Mouse (Mus musculus): ENCODE measurements around the gene Fam104a.

The Fam104a gene

GRCm38 (mm10) chr11:113667704-113668103 is 16.3 kb downstream of the Fam104a start:
- in situ Hi-C loops (cut with MboI, MseI): loop anchor here (25.0 kb wide), 2 partner anchors 995 to 1745 kb away; partner anchors contain the start of genes Atp5h (in 1 of the 2), Kctd2 (in 1 of the 2), Mrpl58 (in 1 of the 2) and Rpl38 (in 1 of the 2)

- in situ Hi-C loops (cut with MboI, MseI): loop anchor here (25.0 kb wide), 2 partner anchors 995 to 1745 kb away; partner anchors contain the start of genes Atp5h (in 1 of the 2), Kctd2 (in 1 of the 2), Mrpl58 (in 1 of the 2) and Rpl38 (in 1 of the 2)
Observed at GRCm38 (mm10) chr11:113667122-113667521, 16.8 kb downstream of the Fam104a start.

- in situ Hi-C loops (cut with MboI, MseI): loop anchor here (25.0 kb wide), 2 partner anchors 996 to 1746 kb away; partner anchors contain the start of genes Atp5h (in 1 of the 2), Kctd2 (in 1 of the 2), Mrpl58 (in 1 of the 2) and Rpl38 (in 1 of the 2)
Observed at GRCm38 (mm10) chr11:113666648-113667047, 17.3 kb downstream of the Fam104a start.

- in situ Hi-C loops (cut with MboI, MseI): loop anchor here (25.0 kb wide), 2 partner anchors 996 to 1746 kb away; partner anchors contain the start of genes Atp5h (in 1 of the 2), Kctd2 (in 1 of the 2), Mrpl58 (in 1 of the 2) and Rpl38 (in 1 of the 2)
Observed at GRCm38 (mm10) chr11:113666205-113666604, 17.8 kb downstream of the Fam104a start.

GRCm38 (mm10) chr11:113664279-113664678 is 19.7 kb downstream of the Fam104a start:
- in situ Hi-C loops (cut with MboI, MseI): loop anchor here (25.0 kb wide), 2 partner anchors 998 to 1748 kb away; partner anchors contain the start of genes Atp5h (in 1 of the 2), Kctd2 (in 1 of the 2), Mrpl58 (in 1 of the 2) and Rpl38 (in 1 of the 2)

- in situ Hi-C loops (cut with MboI, MseI): loop anchor here (25.0 kb wide), 2 partner anchors 1000 to 1750 kb away; partner anchors contain the start of genes Atp5h (in 1 of the 2), Kctd2 (in 1 of the 2), Mrpl58 (in 1 of the 2) and Rpl38 (in 1 of the 2)
Observed at GRCm38 (mm10) chr11:113661835-113662351, 22.1 kb downstream of the Fam104a start.

GRCm38 (mm10) chr11:113660940-113661339 is 23.0 kb downstream of the Fam104a start:
- in situ Hi-C loops (cut with MboI, MseI): loop anchor here (25.0 kb wide), 2 partner anchors 1001 to 1751 kb away; partner anchors contain the start of genes Atp5h (in 1 of the 2), Kctd2 (in 1 of the 2), Mrpl58 (in 1 of the 2) and Rpl38 (in 1 of the 2)

- in situ Hi-C loops (cut with MboI, MseI): loop anchor here (25.0 kb wide), 2 partner anchors 1002 to 1752 kb away; partner anchors contain the start of genes Atp5h (in 1 of the 2), Kctd2 (in 1 of the 2), Mrpl58 (in 1 of the 2) and Rpl38 (in 1 of the 2)
Observed at GRCm38 (mm10) chr11:113660213-113660612, 23.7 kb downstream of the Fam104a start.

GRCm38 (mm10) chr11:113658763-113659162 is 25.2 kb downstream of the Fam104a start:
- in situ Hi-C loops (cut with MboI, MseI): loop anchor here (25.0 kb wide), 2 partner anchors 1004 to 1754 kb away; partner anchors contain the start of genes Atp5h (in 1 of the 2), Kctd2 (in 1 of the 2), Mrpl58 (in 1 of the 2) and Rpl38 (in 1 of the 2)

- in situ Hi-C loops (cut with MboI, MseI): loop anchor here (25.0 kb wide), 2 partner anchors 1004 to 1754 kb away; partner anchors contain the start of genes Atp5h (in 1 of the 2), Kctd2 (in 1 of the 2), Mrpl58 (in 1 of the 2) and Rpl38 (in 1 of the 2)
Observed at GRCm38 (mm10) chr11:113658319-113658718, 25.6 kb downstream of the Fam104a start.

GRCm38 (mm10) chr11:113657221-113657620 is 26.7 kb downstream of the Fam104a start:
- in situ Hi-C loops (cut with MboI, MseI): loop anchor here (25.0 kb wide), 2 partner anchors 1005 to 1755 kb away; partner anchors contain the start of genes Atp5h (in 1 of the 2), Kctd2 (in 1 of the 2), Mrpl58 (in 1 of the 2) and Rpl38 (in 1 of the 2)

GRCm38 (mm10) chr11:113656511-113656932 is 27.4 kb downstream of the Fam104a start:
- in situ Hi-C loops (cut with MboI, MseI): loop anchor here (25.0 kb wide), 2 partner anchors 1006 to 1756 kb away; partner anchors contain the start of genes Atp5h (in 1 of the 2), Kctd2 (in 1 of the 2), Mrpl58 (in 1 of the 2) and Rpl38 (in 1 of the 2)

GRCm38 (mm10) chr11:113654561-113655270 is 29.2 kb downstream of the Fam104a start:
- in situ Hi-C loops (cut with MboI, MseI): loop anchor here (25.0 kb wide), 2 partner anchors 1008 to 1758 kb away; partner anchors contain the start of genes Atp5h (in 1 of the 2), Kctd2 (in 1 of the 2), Mrpl58 (in 1 of the 2) and Rpl38 (in 1 of the 2)

- in situ Hi-C loops (cut with MboI, MseI): loop anchor here (25.0 kb wide), 2 partner anchors 1008 to 1758 kb away; partner anchors contain the start of genes Atp5h (in 1 of the 2), Kctd2 (in 1 of the 2), Mrpl58 (in 1 of the 2) and Rpl38 (in 1 of the 2)
Observed at GRCm38 (mm10) chr11:113654105-113654504, 29.9 kb downstream of the Fam104a start.

GRCm38 (mm10) chr11:113652516-113652915 is 31.4 kb downstream of the Fam104a start:
- in situ Hi-C loops (cut with MboI, MseI): loop anchor here (25.0 kb wide), 2 partner anchors 1010 to 1760 kb away; partner anchors contain the start of genes Atp5h (in 1 of the 2), Kctd2 (in 1 of the 2), Mrpl58 (in 1 of the 2) and Rpl38 (in 1 of the 2)

GRCm38 (mm10) chr11:113651907-113652273 is 32.1 kb downstream of the Fam104a start:
- in situ Hi-C loops (cut with MboI, MseI): loop anchor here (25.0 kb wide), 2 partner anchors 1010 to 1760 kb away; partner anchors contain the start of genes Atp5h (in 1 of the 2), Kctd2 (in 1 of the 2), Mrpl58 (in 1 of the 2) and Rpl38 (in 1 of the 2)

GRCm38 (mm10) chr11:113651206-113651906 is 32.6 kb downstream of the Fam104a start:
- in situ Hi-C loops (cut with MboI, MseI): loop anchor here (25.0 kb wide), 2 partner anchors 1011 to 1761 kb away; partner anchors contain the start of genes Atp5h (in 1 of the 2), Kctd2 (in 1 of the 2), Mrpl58 (in 1 of the 2) and Rpl38 (in 1 of the 2)

GRCm38 (mm10) chr11:113649353-113650210 is 34.4 kb downstream of the Fam104a start, which contains the start of gene Slc39a11:
Slc39a11 (minus strand) TSS chr11:113650079.
- in situ Hi-C loops (cut with MboI, MseI): loop anchor here (25.0 kb wide), 2 partner anchors 1013 to 1763 kb away; partner anchors contain the start of genes Atp5h (in 1 of the 2), Kctd2 (in 1 of the 2), Mrpl58 (in 1 of the 2) and Rpl38 (in 1 of the 2)
